Mouse (Mus musculus) forebrain, embryonic 13.5 days (tissue): ENCODE results near the gene Spata13. TPM values are rescaled to one million over a fixed set of nuclear protein-coding genes. Genes with fewer than 3 reads are reported as not detected.
A peak's percentile ranks its signal among the peaks of the same experiment; 100 is the strongest.

Experiments
- ATAC-seq: fragments of 200-750 bp; cut with Nextera tagmentation; 2 replicates; pipeline ENCODE4 v1.8.0; 2017
- H3K27ac ChIP-seq: fragments of 300-500 bp; sonication (generic); 2 replicates; pipeline ENCODE4 v1.5.1; 2015; ENCODE audit warnings: inconsistent platforms, mild to moderate bottlenecking, moderate library complexity
- H3K27me3 ChIP-seq: fragments of 300-500 bp; sonication (generic); 2 replicates; pipeline ENCODE4 v1.6.1; 2015; ENCODE audit warnings: mild to moderate bottlenecking, inconsistent platforms
- H3K36me3 ChIP-seq: fragments of 300-500 bp; sonication (generic); 2 replicates; pipeline ENCODE4 v1.6.1; 2015; ENCODE audit warnings: mild to moderate bottlenecking, inconsistent platforms; ENCODE audit not compliant: poor library complexity, severe bottlenecking
- H3K4me1 ChIP-seq: fragments of 300-500 bp; sonication (generic); 2 replicates; pipeline ENCODE4 v1.6.1; 2015; ENCODE audit warnings: inconsistent platforms
- H3K4me2 ChIP-seq: fragments of 300-500 bp; sonication (generic); 2 replicates; pipeline ENCODE4 v1.6.1; 2015; ENCODE audit warnings: inconsistent platforms, mild to moderate bottlenecking, moderate library complexity
- H3K4me3 ChIP-seq: fragments of 300-500 bp; sonication (generic); 2 replicates; pipeline ENCODE4 v1.5.1; 2015; ENCODE audit warnings: mild to moderate bottlenecking, inconsistent platforms
- H3K9ac ChIP-seq: fragments of 300-500 bp; sonication (generic); 2 replicates; pipeline ENCODE4 v1.6.1; 2015; ENCODE audit warnings: mild to moderate bottlenecking, inconsistent platforms
- H3K9me3 ChIP-seq: fragments of 300-500 bp; sonication (generic); replicated peaks from 2 replicates; pipeline ENCODE4 v1.6.1; 2016; ENCODE audit warnings: inconsistent platforms
- WGBS: fragments of 180-500 bp; shearing (Covaris S2); methylation state at CpG from one replicate; pipeline ENCODE4 v1.1.7; 2015; 5-methylcytosine and 5-hydroxymethylcytosine counted together
- polyA plus RNA-seq: library from polyadenylated mRNA; unstranded; fragments of >200 nt; fragmentation: Nextera tagmentation; extraction: Ambion mirVana; gene quantifications from 2 replicates; pipeline ENCODE4 v1.2.1, GENCODE M21; 2015

The Spata13 gene
- polyA plus RNA-seq, 1 experiment from 2014 or later, result 83.0 TPM

DNA sequence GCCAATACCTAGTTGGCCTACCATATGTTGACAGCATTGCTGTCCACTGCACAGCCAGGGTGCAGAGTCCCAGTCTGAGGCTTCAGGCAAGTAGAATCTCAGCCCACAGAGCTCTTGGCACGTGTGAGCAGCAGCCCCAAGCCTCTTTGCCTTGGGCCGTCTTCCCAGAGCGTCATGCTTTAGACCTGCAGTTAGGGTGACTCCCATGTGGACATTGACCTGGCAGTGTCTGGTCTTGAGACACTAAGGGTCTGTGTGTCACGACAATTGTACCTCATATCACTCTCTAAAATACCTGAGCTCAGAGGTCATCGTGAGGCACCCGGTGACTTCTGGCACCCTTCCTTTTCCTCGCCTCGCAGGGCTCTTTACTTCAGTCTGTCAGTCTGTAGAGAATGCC is 125.3 kb downstream of the Spata13 start:
- no peak overlapping the region for H3K9ac ChIP-seq
- 96% methylated on average over 8 of the region's 8 CpGs for WGBS
- H3K4me2 ChIP-seq, result no peak overlapping the region
- no peaks in the 10 kb centered on the region for H3K9me3 ChIP-seq
- no peak overlapping the region for H3K4me3 ChIP-seq
- H3K27ac ChIP-seq, result no peak overlapping the region
- peaks cover 1% of the 10 kb centered on the region; the same call in 1 of the 2 replicates for H3K4me1 ChIP-seq
- no peak for ATAC-seq
- H3K27me3 ChIP-seq, result no peaks in the 10 kb centered on the region
- H3K36me3 ChIP-seq, result peaks cover 93% of the 10 kb centered on the region

- ATAC-seq, result no peak
- no peak overlapping the region for H3K27ac ChIP-seq
- no peaks in the 10 kb centered on the region for H3K27me3 ChIP-seq
- no peak overlapping the region for H3K4me3 ChIP-seq
- no peaks in the 10 kb centered on the region for H3K9me3 ChIP-seq
- no peak overlapping the region for H3K4me2 ChIP-seq
- WGBS, result 73% methylated on average over 10 of the region's 10 CpGs
- peaks cover 71% of the 10 kb centered on the region for H3K36me3 ChIP-seq
- no peak overlapping the region for H3K9ac ChIP-seq
- H3K4me1 ChIP-seq, result no peaks in the 10 kb centered on the region
Observed at GRCm38 (mm10) chr14:60761801-60762200, 128.0 kb downstream of the Spata13 start.

GRCm38 (mm10) chr14:60762754-60763153 is 129.0 kb downstream of the Spata13 start:
- no peak for ATAC-seq
- peaks cover 62% of the 10 kb centered on the region for H3K36me3 ChIP-seq

GRCm38 (mm10) chr14:60763746-60764145 is 129.9 kb downstream of the Spata13 start:
- Histone ChIP-seq H3K4me2 (no peak overlapping the region), H3K27ac (no peak overlapping the region), H3K27me3 (no peaks in the 10 kb centered on the region), H3K36me3 (peaks cover 52% of the 10 kb centered on the region), H3K4me3 (no peak overlapping the region), H3K9me3 (no peaks in the 10 kb centered on the region), H3K9ac (no peak overlapping the region), H3K4me1 (no peaks in the 10 kb centered on the region)
- 90% methylated on average over 5 of the region's 5 CpGs for WGBS
- no peak for ATAC-seq

More at GRCm38 (mm10) chr14:60762754-60763153, 129.0 kb downstream of the Spata13 start:
- Histone ChIP-seq H3K9me3 (no peaks in the 10 kb centered on the region), H3K9ac (no peak overlapping the region), H3K27ac (no peak overlapping the region), H3K27me3 (no peaks in the 10 kb centered on the region), H3K4me3 (no peak overlapping the region), H3K4me2 (no peak overlapping the region), H3K4me1 (no peaks in the 10 kb centered on the region)
- 74% methylated on average over 7 of the region's 7 CpGs for WGBS

DNA sequence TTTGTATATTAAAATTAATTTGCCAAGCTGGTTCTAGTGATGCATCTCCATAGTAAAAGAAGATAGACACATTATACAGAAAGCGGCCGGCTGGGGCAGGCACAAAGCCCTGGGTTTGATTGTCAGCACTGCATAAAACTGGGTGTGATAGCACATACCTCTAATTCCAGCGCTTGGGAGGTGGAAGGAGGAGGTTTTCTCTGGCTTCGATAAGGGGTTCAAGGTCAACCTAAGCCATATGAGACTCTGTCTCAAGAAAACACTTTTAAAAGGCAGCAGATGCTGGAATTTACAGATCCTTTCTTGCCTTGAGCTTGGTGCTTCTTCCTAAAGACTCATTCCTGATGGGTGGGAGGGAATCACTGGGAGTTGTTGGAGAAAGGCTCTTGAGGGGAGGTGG is 130.7 kb downstream of the Spata13 start:
- no peaks in the 10 kb centered on the region for H3K4me1 ChIP-seq
- no peaks in the 10 kb centered on the region for H3K9me3 ChIP-seq
- H3K27me3 ChIP-seq, result no peaks in the 10 kb centered on the region
- peaks cover 44% of the 10 kb centered on the region for H3K36me3 ChIP-seq
- no peak overlapping the region for H3K27ac ChIP-seq
- no peak for ATAC-seq
- 85% methylated on average over 4 of the region's 4 CpGs for WGBS
- H3K9ac ChIP-seq, result no peak overlapping the region
- no peak overlapping the region for H3K4me3 ChIP-seq
- no peak overlapping the region for H3K4me2 ChIP-seq

GRCm38 (mm10) chr14:60765025-60765424 is 131.2 kb downstream of the Spata13 start:
- 46% methylated on average over 2 of the region's 2 CpGs for WGBS
- Histone ChIP-seq H3K4me2 (no peak overlapping the region), H3K36me3 (peaks cover 39% of the 10 kb centered on the region), H3K9ac (no peak overlapping the region), H3K27ac (no peak overlapping the region), H3K4me3 (no peak overlapping the region), H3K9me3 (no peaks in the 10 kb centered on the region), H3K4me1 (no peaks in the 10 kb centered on the region), H3K27me3 (no peaks in the 10 kb centered on the region)
- ATAC-seq, result no peak

GRCm38 (mm10) chr14:60767884-60768283 is 134.1 kb downstream of the Spata13 start, which contains the start of gene C1qtnf9:
Gene C1qtnf9 (plus strand): TSS chr14:60768134.
- peaks cover 11% of the 10 kb centered on the region for H3K36me3 ChIP-seq
- no peak within 1 kb of the TSS for H3K27ac ChIP-seq
- H3K4me3 ChIP-seq, result no peak within 1 kb of the TSS
- no peaks in the 10 kb centered on the region for H3K27me3 ChIP-seq
- 72% methylated on average over 4 of the region's 4 CpGs for WGBS
- H3K4me2 ChIP-seq, result no peak within 1 kb of the TSS
- ATAC-seq, result no peak
- H3K9ac ChIP-seq, result no peak within 1 kb of the TSS
- H3K9me3 ChIP-seq, result no peaks in the 10 kb centered on the region
- no peaks in the 10 kb centered on the region; the same call in 1 of the 2 replicates for H3K4me1 ChIP-seq

DNA sequence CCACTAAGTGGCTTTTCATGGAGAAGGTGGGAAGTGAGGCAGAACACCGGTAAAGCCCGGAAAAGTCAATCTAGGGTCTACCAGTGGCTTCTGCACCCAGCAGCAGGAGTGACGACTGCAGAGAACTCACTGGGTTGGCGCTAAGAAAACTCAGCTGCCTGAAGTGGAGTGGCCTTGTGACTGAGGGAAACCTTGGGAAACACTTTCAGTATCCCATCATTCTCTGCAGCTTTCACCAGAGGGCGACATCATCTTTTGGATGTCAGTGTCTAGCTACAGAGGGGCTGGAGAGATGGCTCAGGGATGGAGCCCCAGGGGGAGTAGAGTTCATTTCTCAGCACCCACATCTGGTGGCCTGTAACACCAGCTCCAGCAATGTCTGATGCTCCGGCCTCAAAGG is 135.5 kb downstream of the Spata13 start:
- H3K9ac ChIP-seq, result no peak overlapping the region; the same call in 1 of the 2 replicates
- WGBS, result 45% methylated on average over 6 of the region's 6 CpGs
- no peaks in the 10 kb centered on the region for H3K27me3 ChIP-seq
- no peak overlapping the region for H3K4me2 ChIP-seq
- no peaks in the 10 kb centered on the region; the same call in 1 of the 2 replicates for H3K4me1 ChIP-seq
- H3K27ac ChIP-seq, result no peak overlapping the region
- H3K9me3 ChIP-seq, result no peaks in the 10 kb centered on the region
- peaks cover 6% of the 10 kb centered on the region; the same call in 1 of the 2 replicates for H3K36me3 ChIP-seq
- no peak for ATAC-seq
- H3K4me3 ChIP-seq, result no peak overlapping the region

DNA sequence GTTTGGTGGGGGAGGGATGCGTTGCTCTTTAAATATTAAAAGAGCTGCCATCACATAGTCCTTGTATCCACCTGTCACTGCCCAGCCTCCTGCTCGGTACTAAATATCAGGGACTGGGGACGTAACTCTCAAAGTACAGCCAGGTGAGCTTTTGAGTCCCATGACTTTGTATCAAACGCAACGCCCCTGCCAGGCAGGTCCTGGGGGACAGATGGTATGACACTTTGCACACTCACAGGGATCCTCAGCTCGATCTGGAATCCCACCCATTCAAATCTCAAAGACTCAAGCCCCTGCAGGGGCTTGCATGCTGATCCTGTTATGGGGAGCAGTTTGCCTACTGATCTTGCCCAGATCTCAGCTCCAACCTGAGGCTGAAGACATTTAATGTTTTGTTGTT is 136.8 kb downstream of the Spata13 start:
- peak; percentile 20; the same call in 1 of the 2 replicates for ATAC-seq
- H3K9ac ChIP-seq, result no peak overlapping the region
- 73% methylated on average over 6 of the region's 6 CpGs for WGBS
- no peak overlapping the region for H3K27ac ChIP-seq
- H3K27me3 ChIP-seq, result no peaks in the 10 kb centered on the region
- H3K4me1 ChIP-seq, result no peaks in the 10 kb centered on the region; the same call in 1 of the 2 replicates
- no peaks in the 10 kb centered on the region for H3K9me3 ChIP-seq
- H3K4me3 ChIP-seq, result no peak overlapping the region
- peak overlapping the region; percentile 58 for H3K4me2 ChIP-seq
- H3K36me3 ChIP-seq, result no peaks in the 10 kb centered on the region

DNA sequence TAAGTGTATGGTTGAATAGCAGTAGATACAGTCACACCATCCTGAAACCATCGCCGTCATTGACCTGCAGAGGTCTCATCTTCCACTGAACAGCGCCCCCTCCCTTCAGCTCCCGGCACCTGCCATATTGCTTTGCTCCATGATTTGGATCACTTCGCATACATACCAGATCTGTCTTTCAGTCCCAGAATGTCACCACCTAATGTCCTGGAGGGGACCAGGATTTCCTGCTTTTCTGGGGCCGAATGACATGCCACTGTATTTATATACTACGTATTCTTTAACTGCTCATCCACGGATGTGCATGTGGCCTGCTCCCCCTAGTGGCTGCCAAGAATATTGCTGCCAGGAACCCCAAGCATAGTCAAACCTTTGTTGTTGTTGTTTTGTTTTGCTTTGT is 137.3 kb downstream of the Spata13 start:
- no peaks in the 10 kb centered on the region for H3K36me3 ChIP-seq
- WGBS, result 8% methylated on average over 8 of the region's 8 CpGs
- no peak overlapping the region for H3K27ac ChIP-seq
- ATAC-seq, result peak; percentile 81
- H3K4me1 ChIP-seq, result no peaks in the 10 kb centered on the region; the same call in 1 of the 2 replicates
- H3K4me2 ChIP-seq, result peak overlapping the region; percentile 58
- H3K9ac ChIP-seq, result 0 out of 2 replicates have a peak overlapping the region, but pooled peaks have one; percentile 37
- peak overlapping the region; percentile 35 for H3K4me3 ChIP-seq
- H3K27me3 ChIP-seq, result no peaks in the 10 kb centered on the region
- H3K9me3 ChIP-seq, result no peaks in the 10 kb centered on the region

DNA sequence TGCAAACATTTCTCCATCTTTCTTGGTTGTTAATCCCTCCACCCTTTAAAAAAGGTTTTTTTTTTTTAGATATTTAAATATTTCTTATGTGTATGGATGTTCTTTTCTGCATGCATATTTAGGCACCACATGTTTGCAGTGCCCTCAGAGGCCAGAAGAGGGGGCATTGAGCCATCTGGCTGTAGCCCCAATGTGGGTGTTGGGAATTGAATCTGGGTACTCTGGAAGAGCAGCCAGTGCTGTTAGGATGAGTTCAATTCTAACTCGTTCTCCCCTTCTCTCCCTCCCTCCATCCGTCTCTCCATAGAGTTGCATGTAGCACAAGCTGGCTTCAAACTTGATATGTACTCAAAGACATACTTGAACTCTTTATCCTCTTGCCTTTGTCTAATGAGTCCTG is 139.7 kb downstream of the Spata13 start:
- no peaks in the 10 kb centered on the region for H3K27me3 ChIP-seq
- 85% methylated on average over 2 of the region's 2 CpGs for whole genome bisulfite sequencing
- no peak overlapping the region for H3K27ac ChIP-seq
- no peaks in the 10 kb centered on the region for H3K9me3 ChIP-seq
- ATAC-seq, result no peak
- no peak overlapping the region for H3K4me2 ChIP-seq
- no peaks in the 10 kb centered on the region; the same call in 1 of the 2 replicates for H3K4me1 ChIP-seq
- H3K4me3 ChIP-seq, result no peak overlapping the region
- H3K9ac ChIP-seq, result no peak overlapping the region
- no peaks in the 10 kb centered on the region for H3K36me3 ChIP-seq

- no peaks in the 10 kb centered on the region for H3K9me3 ChIP-seq
- no peak overlapping the region for H3K27ac ChIP-seq
- no peaks in the 10 kb centered on the region for H3K36me3 ChIP-seq
- H3K4me1 ChIP-seq, result no peaks in the 10 kb centered on the region
- ATAC-seq, result no peak
- H3K4me2 ChIP-seq, result no peak overlapping the region
- H3K9ac ChIP-seq, result no peak overlapping the region
- H3K27me3 ChIP-seq, result no peaks in the 10 kb centered on the region
- WGBS, result 92% methylated on average over 8 of the region's 8 CpGs
- no peak overlapping the region for H3K4me3 ChIP-seq
Observed at GRCm38 (mm10) chr14:60776521-60776920, 142.7 kb downstream of the Spata13 start.

GRCm38 (mm10) chr14:60777485-60777919 is 143.7 kb downstream of the Spata13 start:
- no peak overlapping the region for H3K27ac ChIP-seq
- H3K4me2 ChIP-seq, result no peak overlapping the region
- no peaks in the 10 kb centered on the region for H3K9me3 ChIP-seq
- H3K36me3 ChIP-seq, result no peaks in the 10 kb centered on the region
- no peaks in the 10 kb centered on the region for H3K27me3 ChIP-seq
- H3K4me3 ChIP-seq, result no peak overlapping the region
- H3K4me1 ChIP-seq, result no peaks in the 10 kb centered on the region
- WGBS, result 90% methylated on average over 5 of the region's 5 CpGs
- ATAC-seq, result no peak
- H3K9ac ChIP-seq, result no peak overlapping the region
